Mouse (Mus musculus) right cerebral cortex, postnatal 25 days (tissue): Measurements from ENCODE around the gene Ppm1h.

Experiments used
- DNase-seq: peaks from one replicate; pipeline ENCODE4 v3.0.0; 2022

Gene Ppm1h

DNA sequence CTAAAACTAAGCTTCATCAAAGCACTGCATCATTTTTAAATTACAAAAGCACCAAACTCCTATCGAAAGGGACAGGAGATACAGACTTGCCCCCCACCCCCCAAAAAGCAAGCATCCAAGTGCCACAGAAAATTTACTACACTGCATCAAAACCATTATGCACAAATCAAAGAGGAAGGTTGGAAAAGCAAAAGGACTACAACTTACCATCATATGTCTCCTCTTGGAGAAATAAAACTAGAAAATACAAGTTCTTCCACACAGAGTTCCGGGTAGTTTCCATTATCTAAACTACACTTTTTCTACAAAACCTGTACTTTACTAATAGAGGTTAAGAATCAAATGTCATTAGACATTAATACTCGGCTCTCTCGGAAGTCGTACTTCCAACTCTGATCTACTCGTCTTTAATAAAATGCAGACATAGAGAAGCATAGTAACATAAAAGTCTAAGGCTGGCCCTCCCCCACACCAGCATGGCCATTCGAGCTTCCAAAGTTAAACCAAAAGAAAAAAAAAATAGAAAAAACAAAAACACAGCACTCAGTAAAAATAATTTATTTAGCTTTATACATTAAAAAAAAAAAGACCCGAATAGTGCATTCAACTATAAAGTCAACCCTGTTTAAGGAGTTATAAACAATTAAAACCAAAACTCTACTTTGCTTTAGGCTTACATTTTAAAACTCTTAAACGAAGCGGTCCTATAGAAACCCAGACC is 306.1 kb downstream of the Ppm1h start:
- DNase-seq: no peak

DNA sequence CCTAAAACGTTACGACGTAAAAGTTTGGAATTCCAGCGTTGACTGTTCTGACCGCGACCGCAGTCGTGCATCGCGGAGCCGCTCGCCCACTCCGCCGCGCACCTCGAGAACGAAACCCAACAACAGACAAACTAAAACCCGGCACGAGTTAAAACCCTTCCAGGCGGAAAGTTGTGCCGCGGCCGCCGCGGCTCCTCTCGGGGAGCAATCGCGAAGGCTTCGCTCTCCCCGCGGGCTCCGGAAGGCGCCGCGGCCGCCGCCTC is 306.6 kb downstream of the Ppm1h start:
- DNase-seq: no peak

DNA sequence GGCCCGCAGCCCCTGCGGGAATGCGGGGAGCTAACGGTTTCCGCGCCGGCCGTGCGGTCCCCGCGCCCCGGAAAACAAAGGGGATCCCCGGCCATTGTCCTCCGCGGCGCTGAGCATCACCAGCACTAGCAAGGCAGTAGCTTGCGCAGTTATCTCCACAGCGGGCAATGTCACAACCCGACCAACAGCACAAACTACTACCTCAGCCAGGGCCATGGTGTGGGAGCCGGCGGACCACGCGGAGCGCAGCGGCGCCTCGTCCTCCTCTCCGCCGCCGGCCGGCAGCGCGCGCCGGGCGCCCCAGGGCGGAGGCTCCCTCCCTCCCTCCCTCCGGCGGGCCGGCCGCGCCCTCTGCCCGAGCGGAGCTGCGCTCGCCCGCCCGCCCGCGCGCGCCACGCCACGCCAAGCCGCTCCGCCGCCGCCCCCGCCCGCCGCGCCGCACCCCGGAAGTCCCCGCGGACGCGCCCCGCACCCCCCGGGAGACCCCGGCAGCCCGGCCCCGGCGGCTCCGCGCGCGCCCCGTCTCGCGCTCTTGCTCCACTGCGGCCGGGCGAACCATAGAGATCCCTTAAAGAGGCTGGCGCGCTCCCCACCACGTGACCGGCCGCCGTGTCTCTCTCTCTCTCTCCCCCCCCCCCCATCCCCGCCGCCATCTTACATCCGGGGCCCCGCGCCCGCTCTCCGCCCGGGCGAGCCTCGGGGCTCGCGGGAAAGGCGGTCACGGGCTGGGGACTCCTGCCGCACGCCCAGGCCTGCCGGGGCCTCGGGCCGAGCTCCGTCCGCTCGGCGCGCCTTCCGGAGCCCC is 307.2 kb downstream of the Ppm1h start:
- DNase-seq: peak; percentile 77

DNA sequence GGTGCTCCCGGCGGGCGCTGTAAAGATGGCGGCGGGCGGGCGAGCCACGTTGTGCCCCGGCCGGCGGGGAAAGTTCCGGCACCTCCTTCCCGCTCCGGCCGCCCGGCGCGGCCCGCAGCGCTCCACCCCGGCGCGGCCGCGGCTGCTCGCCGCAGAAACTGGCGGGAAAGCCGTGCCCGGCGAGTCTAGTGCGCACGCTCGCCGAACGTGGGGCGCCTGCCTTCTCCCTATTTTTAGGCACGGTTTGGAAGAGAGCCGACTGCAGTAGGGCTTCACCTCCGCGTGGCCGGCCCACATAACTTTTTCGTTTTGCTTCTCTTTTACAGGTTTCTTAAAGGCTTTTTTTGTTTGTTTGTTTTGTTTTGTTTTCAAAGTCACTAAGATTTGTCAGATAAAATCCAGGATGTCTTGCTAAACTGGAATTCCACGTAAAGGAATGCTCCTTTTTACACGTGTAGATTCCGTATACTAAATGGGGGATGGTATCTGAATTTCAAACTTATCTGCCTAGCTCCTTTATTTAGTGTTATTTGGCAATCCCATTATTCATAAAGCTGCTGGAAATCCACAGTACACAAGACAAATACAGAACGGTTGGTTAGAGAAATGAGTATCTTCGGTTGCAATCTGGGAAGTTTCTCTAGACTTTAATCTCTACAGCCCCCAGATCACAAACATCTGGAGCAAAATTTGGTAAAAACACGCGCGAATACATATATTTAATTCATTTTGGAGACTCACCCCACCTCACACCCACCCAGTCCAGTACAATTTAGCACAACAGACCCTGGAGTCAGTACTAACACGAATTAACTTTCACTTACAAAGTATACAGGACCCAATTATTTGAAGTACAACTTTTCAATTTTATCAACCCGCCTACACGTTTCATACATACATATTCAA is 308.0 kb downstream of the Ppm1h start:
- peak; percentile 84 for DNase-seq

DNA sequence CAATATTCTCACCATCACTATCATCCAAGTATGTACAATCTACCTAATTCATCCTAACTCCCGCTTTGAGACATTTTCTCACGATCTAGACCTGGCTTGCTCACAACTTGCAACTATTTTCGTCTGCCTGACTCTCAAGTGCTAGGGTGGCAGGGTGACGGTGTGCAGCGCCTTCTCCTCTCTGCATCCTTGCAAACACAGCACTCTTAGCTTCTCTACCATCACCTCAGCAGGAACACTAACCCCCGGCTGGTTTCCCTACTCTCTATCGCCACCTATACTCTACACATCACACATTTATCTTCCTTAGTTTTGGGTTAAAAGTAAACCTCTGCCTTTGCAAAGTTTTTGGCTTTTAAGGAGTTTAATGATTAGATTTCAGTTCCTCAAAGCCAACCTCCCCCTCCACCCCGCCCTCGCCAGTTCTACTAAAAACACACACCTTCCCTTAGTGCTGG is 309.1 kb downstream of the Ppm1h start:
- peak; percentile 35 for DNase-seq

DNA sequence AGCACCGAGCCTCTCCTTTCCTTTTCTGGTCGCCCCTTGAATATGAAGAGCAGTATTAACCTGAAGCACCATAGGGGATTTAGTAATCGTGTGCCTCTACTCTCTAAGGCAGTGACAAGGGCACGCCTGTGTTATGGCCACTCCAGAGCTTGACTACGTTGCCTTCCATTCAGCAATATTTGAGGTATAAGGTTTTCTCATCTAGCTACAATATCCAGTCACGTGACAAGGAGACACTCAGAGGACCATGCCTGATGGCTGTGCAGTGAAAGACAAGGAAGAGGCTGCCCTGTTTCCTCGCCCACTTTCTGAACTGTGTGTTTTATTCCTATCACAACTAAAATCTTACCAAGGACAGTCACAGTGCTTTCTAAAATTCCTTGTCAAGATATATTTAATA is 309.8 kb downstream of the Ppm1h start:
- DNase-seq: no peak

DNA sequence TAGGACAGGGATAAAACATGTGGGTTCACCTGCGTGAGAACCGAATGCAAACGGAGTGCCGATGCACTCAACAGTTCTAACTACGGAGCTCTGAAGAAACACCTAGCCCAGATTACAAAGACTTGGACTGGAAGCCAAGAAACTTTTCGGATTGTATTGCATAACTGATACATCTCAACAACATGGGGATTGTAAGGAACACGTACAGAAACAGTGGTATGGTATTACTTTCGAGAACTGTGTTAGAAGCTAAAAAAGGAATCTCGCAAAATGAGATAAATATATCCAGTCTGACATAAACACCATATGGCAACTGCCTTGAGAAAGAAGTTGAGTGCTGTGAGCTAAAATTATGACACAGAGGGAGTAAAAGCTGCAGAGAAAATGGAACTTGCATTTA is 311.4 kb downstream of the Ppm1h start:
- DNase-seq: no peak

DNA sequence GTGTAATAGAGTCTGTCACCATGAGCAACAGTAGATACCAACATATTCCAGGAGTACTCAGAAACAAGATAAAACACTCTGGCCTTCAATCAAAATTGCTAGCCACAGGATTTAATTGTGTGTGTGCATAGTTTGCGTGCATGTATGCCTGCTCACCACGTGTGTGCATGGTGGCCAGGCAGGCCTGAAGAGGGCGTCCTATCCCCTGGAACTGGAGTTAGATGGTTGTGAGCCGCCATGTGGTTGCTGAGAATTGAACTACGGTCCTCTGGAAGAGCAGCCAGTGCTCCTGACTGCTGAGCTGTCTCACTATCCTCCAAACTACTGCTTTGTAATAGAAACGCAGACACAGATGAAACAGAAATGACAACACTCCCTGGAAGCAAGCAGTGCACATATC is 312.0 kb downstream of the Ppm1h start:
- no peak for DNase-seq

DNA sequence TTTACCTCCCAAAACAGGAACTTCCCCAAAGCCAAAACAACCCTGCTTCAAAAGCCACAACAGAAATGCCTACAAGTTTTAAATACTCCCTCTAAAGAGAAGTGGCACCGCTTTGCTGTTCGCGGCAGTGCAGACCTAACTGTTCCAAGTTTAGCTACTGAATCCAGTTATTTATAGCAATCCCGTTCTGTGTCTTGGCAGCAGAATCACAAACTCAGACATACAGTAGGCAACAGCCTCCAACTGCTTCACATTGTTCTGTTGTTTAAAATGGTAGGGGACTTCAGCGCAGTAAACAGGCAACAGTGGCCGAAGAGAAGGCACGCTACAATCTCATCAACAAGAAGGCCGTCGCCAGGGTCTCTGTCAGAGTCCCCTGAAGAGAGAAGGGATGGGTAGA is 312.5 kb downstream of the Ppm1h start:
- DNase-seq: no peak

DNA sequence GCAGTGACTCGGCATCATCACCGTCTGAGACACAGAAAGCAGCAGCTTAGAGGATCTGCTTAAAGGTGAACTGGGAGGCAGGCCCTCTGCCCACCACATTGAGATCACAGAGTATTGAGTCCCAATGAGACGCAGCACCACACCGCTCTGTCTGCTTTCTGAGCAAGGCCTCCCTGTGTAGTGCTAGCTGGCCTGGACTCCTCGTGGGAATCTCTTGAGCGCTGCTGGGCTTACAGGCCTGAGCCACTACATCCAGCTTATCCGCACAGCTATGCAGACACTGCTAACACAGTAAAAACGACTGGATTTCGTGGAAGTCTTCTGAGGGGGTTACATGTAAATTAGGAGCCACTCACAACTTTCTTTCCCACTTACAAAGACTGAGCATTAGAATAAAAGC is 313.1 kb downstream of the Ppm1h start:
- no peak for DNase-seq

DNA sequence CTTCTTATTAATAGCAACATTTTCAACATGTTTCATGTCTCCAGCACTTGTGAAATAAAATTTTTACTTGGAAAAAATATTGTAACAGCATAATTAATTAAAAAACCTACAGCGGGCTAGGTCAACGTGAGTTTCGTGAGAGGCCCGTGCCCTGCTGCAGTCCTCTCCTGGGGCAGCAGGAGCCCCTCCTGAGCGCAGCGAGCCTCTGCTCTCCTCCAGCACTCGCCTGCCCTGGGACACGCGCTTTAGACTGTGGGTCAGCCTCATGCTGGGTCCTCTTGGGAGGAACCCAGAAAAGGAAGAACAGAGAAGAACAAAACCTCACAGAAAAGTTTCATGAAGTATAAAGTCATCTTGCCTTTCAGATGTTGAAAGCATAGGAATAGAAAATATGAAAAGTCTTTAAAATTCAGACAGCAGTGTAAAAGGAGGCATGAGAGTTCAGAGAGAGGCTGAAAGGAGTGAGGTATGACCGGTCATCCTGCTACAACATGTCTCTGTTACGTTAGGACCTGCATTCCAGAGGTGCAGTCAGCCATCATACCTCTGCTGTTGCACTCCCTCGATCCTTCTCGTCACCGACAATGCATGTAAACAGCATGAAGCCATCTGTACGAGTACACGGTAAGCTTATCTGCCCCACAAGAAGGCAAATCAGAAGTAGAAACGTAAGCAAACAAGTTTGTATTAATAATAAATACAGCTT is 316.0 kb downstream of the Ppm1h start:
- no peak for DNase-seq
